Comparison of ENCODE assay signal across 11 mouse cellular contexts in the genomic region with DNA sequence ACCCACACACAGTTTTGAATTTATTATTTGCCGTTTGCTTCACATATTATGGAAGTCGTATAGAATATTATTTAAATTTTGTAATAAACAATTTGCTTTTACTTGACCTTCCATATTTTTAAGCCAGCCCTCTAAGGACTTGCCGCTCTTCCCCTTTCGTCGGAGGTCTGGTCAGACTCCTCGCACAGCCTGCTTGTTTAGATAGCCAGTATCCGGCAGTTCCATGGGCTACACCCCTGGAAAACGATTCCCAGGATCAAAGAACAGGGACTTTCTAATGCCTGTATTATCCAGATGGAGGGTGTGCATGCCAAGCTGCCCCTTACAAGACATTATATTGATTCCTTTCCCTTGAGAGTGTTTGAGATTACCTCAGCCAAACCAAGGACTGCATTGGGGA.
DNase-seq lines count a peak whose midpoint lies in the region; ATAC-seq lines count a peak whose summit lies in the region.
"Had no signal": no experiment of that assay in that cellular context is flagged by ENCODE, and none has a peak within 500 bp of the region (broad histone marks: within the 10 kb centered on the region; RNA-seq: fewer than 3 reads in every experiment).

No protein-coding gene starts in this region.

- no peak overlapping the region for H3K9ac ChIP-seq in heart, embryonic 16.5 days (ENCODE audit: low read length)
- no peak overlapping the region for H3K9ac ChIP-seq in forebrain, embryonic 16.5 days (replicated peaks; ENCODE audit: low read depth, low read length)

- intact Hi-C loops in heart, postnatal 36 days (cut with DNase I): loop anchor here (5.0 kb wide), 2 partner anchors 35 to 65 kb away; no protein-coding TSS in a partner anchor

- H3K4me3 ChIP-seq in heart, embryonic 16.5 days (ENCODE audit: low read length): no peak overlapping the region
- H3K4me3 ChIP-seq in brown adipose tissue, adult 24 weeks (ENCODE audit: insufficient read depth, low read depth, low read length): no peak overlapping the region
- no peak overlapping the region for H3K4me3 ChIP-seq in forebrain, embryonic 16.5 days (replicated peaks; ENCODE audit: low read length)
- H3K4me3 ChIP-seq in macrophage (ENCODE audit: inconsistent target): no peak overlapping the region

- H3K27me3 ChIP-seq in heart, embryonic 16.5 days (ENCODE audit: control insufficient read depth, insufficient read depth, low read length): no peaks in the 10 kb centered on the region
- H3K27me3 ChIP-seq in forebrain, embryonic 16.5 days (replicated peaks; ENCODE audit: control insufficient read depth, insufficient read depth, low read length): no peaks in the 10 kb centered on the region
- H3K27me3 ChIP-seq: CH12.LX had no signal

- H3K36me3 ChIP-seq in heart, embryonic 16.5 days (ENCODE audit: control insufficient read depth, insufficient read depth): no peaks in the 10 kb centered on the region
- no peaks in the 10 kb centered on the region for H3K36me3 ChIP-seq in forebrain, embryonic 16.5 days (ENCODE audit: control insufficient read depth, insufficient read depth)
- H3K36me3 ChIP-seq in macrophage (ENCODE audit: inconsistent target): no peaks in the 10 kb centered on the region

- H3K79me2 ChIP-seq in macrophage (ENCODE audit: inconsistent target): no peaks in the 10 kb centered on the region

- no peaks in the 10 kb centered on the region for H3K9me3 ChIP-seq in heart, embryonic 16.5 days (replicated peaks; ENCODE audit: control insufficient read depth, low read length)
- H3K9me3 ChIP-seq in forebrain, embryonic 16.5 days (ENCODE audit: control insufficient read depth, low read length): no peaks in the 10 kb centered on the region

- H3K4me2 ChIP-seq in heart, embryonic 16.5 days (ENCODE audit: low read depth, low read length): peak overlapping the region; percentile 3; the same call in 1 of the 2 replicates
- H3K4me2 ChIP-seq in forebrain, embryonic 16.5 days (ENCODE audit: low read length): no peak overlapping the region

- H3K27ac ChIP-seq in heart, embryonic 16.5 days (ENCODE audit: low read length): peak overlapping the region; percentile 75
- H3K27ac ChIP-seq in brown adipose tissue, adult 24 weeks (replicated peaks; ENCODE audit: low read depth, low read length): peak overlapping the region; percentile 14
- H3K27ac ChIP-seq in forebrain, embryonic 16.5 days (ENCODE audit: low read length): peak overlapping the region; percentile 29
- H3K27ac ChIP-seq in macrophage: peak overlapping the region; percentile 33

- no peak for ATAC-seq in heart, embryonic 16.5 days (replicated peaks; ENCODE audit: extremely low read depth, insufficient read depth, low FRiP score)
- 0 out of 2 replicates have a peak, but pooled peaks have one; percentile 16 for ATAC-seq in forebrain, embryonic 16.5 days

- no peak for DNase-seq in heart, postnatal 36 days
- DNase-seq in thymus, postnatal 4 days: no peak
- no peak for DNase-seq in adrenal gland, adult (ENCODE audit: inconsistent age in 2 of 2, low spot score in 1 of 2)
- no peak for DNase-seq in cerebellum, adult 8-10 months
- DNase-seq: cerebellum, adult 11-12 months; kidney, postnatal 4 days had no signal

- 35% methylated on average over 8 of the region's 8 CpGs for WGBS in heart, embryonic 16.5 days
- 62% methylated on average over 8 of the region's 8 CpGs for WGBS in forebrain, embryonic 16.5 days
- 33% methylated on average over 7 of the region's 8 CpGs for WGBS in macrophage (ENCODE audit: missing documents)

- H3K4me1 ChIP-seq in heart, embryonic 16.5 days (ENCODE audit: control insufficient read depth, insufficient read depth, low read length): peaks cover 20% of the 10 kb centered on the region
- H3K4me1 ChIP-seq in brown adipose tissue, adult 24 weeks (ENCODE audit: control insufficient read depth, insufficient read depth, insufficient read length, low read length): peaks cover 2% of the 10 kb centered on the region; the same call in 1 of the 2 replicates
- peaks cover 29% of the 10 kb centered on the region for H3K4me1 ChIP-seq in forebrain, embryonic 16.5 days (replicated peaks; ENCODE audit: control insufficient read depth, insufficient read depth, low read length)

Comparison
In these comparisons a context has a peak if more than half of its experiments do, and no peak if none do; other contexts are left out.
1. H3K27ac ChIP-seq: peak in every context shown above with its lines; median percentile 75 in heart, embryonic 16.5 days; 33 in macrophage; 29 in forebrain, embryonic 16.5 days; 14 in brown adipose tissue, adult 24 weeks.